Mouse (Mus musculus): ENCODE measurements at regions not wholly inside any gene's neighbourhood (a gene's known extent, or its start where the extent isn't known, plus 50 kb on each side); places are given as distances from the start of the nearest gene placed in this dataset.

DNA sequence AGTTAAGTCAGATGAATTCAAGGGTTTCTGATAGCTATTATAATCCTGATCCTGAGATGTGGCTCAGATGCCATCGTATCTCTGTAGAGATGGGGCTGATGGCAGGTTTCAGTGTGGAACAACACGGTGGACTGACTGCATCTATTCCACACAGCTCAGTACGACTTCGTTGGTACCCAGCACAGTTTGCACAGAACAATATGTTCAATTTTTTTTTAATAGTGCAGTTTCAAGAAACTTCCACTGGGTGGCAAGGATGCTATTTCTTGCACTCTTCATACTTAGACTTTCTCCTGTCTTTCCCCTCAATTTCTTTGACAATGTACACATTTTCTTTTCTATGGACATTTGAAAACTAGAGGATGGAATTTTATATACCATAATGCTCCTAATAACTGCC lies 278.6 kb upstream of the Btbd3 start:
- H3K27ac ChIP-seq (ENCODE audit: insufficient read depth, low read length), result no peak overlapping the region
- H3K4me1 ChIP-seq (ENCODE audit: control insufficient read depth, insufficient read depth, insufficient read length), result no peaks in the 10 kb centered on the region
- no peaks in the 10 kb centered on the region for H3K36me3 ChIP-seq (ENCODE audit: control insufficient read depth, insufficient read depth, low read length)
- H3K4me3 ChIP-seq (ENCODE audit: extremely low read depth, insufficient read depth, insufficient read length), result no peak overlapping the region
- no peak for DNase-seq (ENCODE audit: low read depth in 1 of 2, low spot score in 2 of 2)
- 47% methylated on average over 4 of the region's 4 CpGs for WGBS
- H3K27me3 ChIP-seq (ENCODE audit: control insufficient read depth, insufficient read depth, low read length), result no peaks in the 10 kb centered on the region
- no peak for TF ChIP-seq CTCF (IDR thresholded peaks at IDR 0.05; ENCODE audit: extremely low read depth, insufficient read depth, insufficient read length, insufficient replicate concordance)
- no peak for TF ChIP-seq POLR2A (IDR thresholded peaks at IDR 0.05; ENCODE audit: low read depth, low read length)

DNA sequence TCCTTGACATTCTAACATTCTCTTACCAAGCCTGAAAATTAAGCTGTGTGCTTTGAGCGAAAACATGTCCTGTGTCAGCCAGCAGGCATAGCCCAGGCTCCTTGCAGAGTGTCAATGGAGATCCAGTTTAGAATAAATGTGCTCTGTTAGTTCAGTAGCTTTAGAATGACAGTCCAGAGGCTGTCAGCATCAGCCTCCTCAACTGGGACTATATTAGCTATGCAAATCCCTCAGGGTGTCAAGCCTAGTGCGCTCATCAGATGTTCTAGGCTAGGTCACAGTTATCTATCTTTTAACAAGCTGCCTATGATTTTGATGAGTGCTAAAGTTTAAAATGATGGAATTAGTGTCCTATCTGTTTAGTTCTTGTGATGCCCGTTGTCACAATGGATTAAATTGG lies 281.7 kb upstream of the Btbd3 start:
- no peaks in the 10 kb centered on the region for H3K27me3 ChIP-seq (ENCODE audit: control insufficient read depth, insufficient read depth, low read length)
- H3K36me3 ChIP-seq (ENCODE audit: control insufficient read depth, insufficient read depth, low read length), result no peaks in the 10 kb centered on the region
- 77% methylated on average over 3 of the region's 3 CpGs for WGBS
- no peaks in the 10 kb centered on the region for H3K4me1 ChIP-seq (ENCODE audit: control insufficient read depth, insufficient read depth, insufficient read length)
- H3K4me3 ChIP-seq (ENCODE audit: extremely low read depth, insufficient read depth, insufficient read length), result no peak overlapping the region
- no peak for DNase-seq (ENCODE audit: low read depth in 1 of 2, low spot score in 2 of 2)
- H3K27ac ChIP-seq (ENCODE audit: insufficient read depth, low read length), result no peak overlapping the region
- no peak for TF ChIP-seq CTCF (IDR thresholded peaks at IDR 0.05; ENCODE audit: extremely low read depth, insufficient read depth, insufficient read length, insufficient replicate concordance)
- TF ChIP-seq POLR2A (IDR thresholded peaks at IDR 0.05; ENCODE audit: low read depth, low read length), result no peak

DNA sequence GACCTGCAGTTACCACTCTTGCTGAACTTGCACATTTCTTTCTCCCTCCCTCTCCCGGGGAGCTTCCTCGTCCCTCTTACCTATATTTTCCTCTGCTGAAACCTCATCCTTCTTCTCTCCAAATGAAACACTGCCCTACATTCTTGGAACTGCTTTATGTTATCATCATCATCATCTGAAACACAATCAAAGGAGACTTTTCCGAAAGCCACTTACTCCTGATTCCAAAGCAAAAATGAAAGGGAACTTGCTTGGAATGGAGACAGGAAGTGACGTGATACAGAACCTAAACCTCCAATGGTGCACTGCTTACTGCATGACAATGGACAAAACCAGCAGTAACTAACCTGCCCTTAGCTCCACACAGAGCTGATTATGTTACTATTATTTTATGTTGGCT lies 287.2 kb upstream of the Btbd3 start:
- TF ChIP-seq POLR2A (IDR thresholded peaks at IDR 0.05; ENCODE audit: low read depth, low read length) (no peak), CTCF (IDR thresholded peaks at IDR 0.05; ENCODE audit: extremely low read depth, insufficient read depth, insufficient read length, insufficient replicate concordance) (no peak)
- Histone ChIP-seq H3K27me3 (ENCODE audit: control insufficient read depth, insufficient read depth, low read length) (no peaks in the 10 kb centered on the region), H3K36me3 (ENCODE audit: control insufficient read depth, insufficient read depth, low read length) (no peaks in the 10 kb centered on the region), H3K27ac (ENCODE audit: insufficient read depth, low read length) (no peak overlapping the region), H3K4me1 (ENCODE audit: control insufficient read depth, insufficient read depth, insufficient read length) (no peaks in the 10 kb centered on the region), H3K4me3 (ENCODE audit: extremely low read depth, insufficient read depth, insufficient read length) (no peak overlapping the region)
- 75% methylated on average over 4 of the region's 4 CpGs for WGBS
- DNase-seq (ENCODE audit: low read depth in 1 of 2, low spot score in 2 of 2), result no peak

DNA sequence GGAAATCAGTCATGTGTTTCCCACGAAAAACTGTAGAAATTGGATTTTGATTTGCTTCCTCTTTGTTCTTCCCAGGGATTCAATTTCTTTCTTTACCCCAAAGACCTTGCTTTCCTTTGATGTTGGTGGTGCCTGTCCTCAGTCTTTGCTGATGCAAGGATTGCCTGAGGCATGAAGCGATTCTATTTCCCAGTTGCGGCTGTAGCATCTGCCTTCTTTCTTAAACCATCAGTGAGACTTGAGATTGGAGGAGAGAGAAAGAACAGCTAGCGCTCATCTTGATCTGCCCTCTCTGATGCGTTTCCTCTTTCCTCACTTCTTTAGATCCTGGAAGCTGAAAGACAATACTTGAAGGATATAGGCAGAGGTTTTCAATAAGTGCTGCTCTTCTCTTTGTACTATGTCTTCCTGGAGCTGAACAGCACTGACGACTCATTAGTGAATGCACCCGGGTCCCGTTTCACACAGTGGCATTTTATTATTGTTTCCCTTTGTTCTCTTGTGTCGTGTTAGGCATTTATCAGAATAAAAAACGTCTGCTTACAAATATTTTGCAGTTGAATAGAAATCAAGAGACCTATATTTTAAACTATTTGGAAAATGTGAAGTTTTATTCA lies 289.8 kb upstream of the Btbd3 start:
- no peaks in the 10 kb centered on the region for H3K27me3 ChIP-seq (ENCODE audit: control insufficient read depth, insufficient read depth, low read length)
- no peaks in the 10 kb centered on the region for H3K4me1 ChIP-seq (ENCODE audit: control insufficient read depth, insufficient read depth, insufficient read length)
- TF ChIP-seq CTCF (IDR thresholded peaks at IDR 0.05; ENCODE audit: extremely low read depth, insufficient read depth, insufficient read length, insufficient replicate concordance) (no peak), POLR2A (IDR thresholded peaks at IDR 0.05; ENCODE audit: low read depth, low read length) (no peak)
- WGBS, result 63% methylated on average over 10 of the region's 10 CpGs
- H3K4me3 ChIP-seq (ENCODE audit: extremely low read depth, insufficient read depth, insufficient read length), result no peak overlapping the region
- H3K36me3 ChIP-seq (ENCODE audit: control insufficient read depth, insufficient read depth, low read length), result no peaks in the 10 kb centered on the region
- no peak for DNase-seq (ENCODE audit: low read depth in 1 of 2, low spot score in 2 of 2)
- no peak overlapping the region for H3K27ac ChIP-seq (ENCODE audit: insufficient read depth, low read length)

DNA sequence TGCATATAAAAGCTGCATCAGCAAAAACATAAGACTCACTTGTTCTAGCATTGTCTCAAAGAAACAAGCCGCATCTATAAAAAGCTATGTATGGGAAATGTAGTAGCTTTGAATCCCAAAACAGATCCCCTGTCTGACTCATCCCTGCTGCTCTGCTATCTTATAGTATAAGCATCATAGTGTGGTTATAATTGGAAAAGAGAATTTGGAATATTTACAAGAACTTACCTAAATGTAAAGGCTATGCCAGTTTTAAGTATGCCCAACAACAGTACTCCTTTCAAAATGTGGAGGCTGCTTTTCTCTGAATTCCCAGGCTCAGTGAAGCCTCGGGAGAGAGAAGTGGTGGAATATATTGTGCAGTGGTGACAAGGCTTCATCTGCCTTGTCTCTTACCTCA lies 301.5 kb upstream of the Btbd3 start:
- no peaks in the 10 kb centered on the region for H3K36me3 ChIP-seq (ENCODE audit: control insufficient read depth, insufficient read depth, low read length)
- WGBS, result 90% methylated on average over 2 of the region's 2 CpGs
- H3K4me3 ChIP-seq (ENCODE audit: extremely low read depth, insufficient read depth, insufficient read length), result no peak overlapping the region
- no peak overlapping the region for H3K27ac ChIP-seq (ENCODE audit: insufficient read depth, low read length)
- TF ChIP-seq POLR2A (IDR thresholded peaks at IDR 0.05; ENCODE audit: low read depth, low read length) (no peak), CTCF (IDR thresholded peaks at IDR 0.05; ENCODE audit: extremely low read depth, insufficient read depth, insufficient read length, insufficient replicate concordance) (no peak)
- no peaks in the 10 kb centered on the region for H3K4me1 ChIP-seq (ENCODE audit: control insufficient read depth, insufficient read depth, insufficient read length)
- H3K27me3 ChIP-seq (ENCODE audit: control insufficient read depth, insufficient read depth, low read length), result no peaks in the 10 kb centered on the region
- no peak for DNase-seq (ENCODE audit: low read depth in 1 of 2, low spot score in 2 of 2)

DNA sequence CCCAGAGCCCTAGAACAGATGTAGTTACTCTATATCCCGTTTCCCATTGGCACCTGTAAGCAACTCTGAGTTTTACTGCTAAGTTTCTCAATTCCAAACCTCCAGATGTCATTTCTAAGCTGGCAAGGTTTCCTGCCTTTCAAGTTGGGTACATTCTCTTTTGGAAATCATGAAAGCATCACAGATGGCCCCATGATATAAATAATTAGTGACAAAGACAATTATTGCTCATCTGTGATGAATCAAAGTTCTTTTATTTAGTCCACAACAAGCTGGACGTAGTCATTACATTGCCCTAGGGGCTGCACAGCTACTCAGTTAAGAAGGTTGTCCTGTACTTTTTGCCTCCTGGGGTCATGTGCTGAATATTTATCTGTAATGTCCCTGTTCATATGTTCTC lies 303.2 kb upstream of the Btbd3 start:
- no peaks in the 10 kb centered on the region for H3K27me3 ChIP-seq (ENCODE audit: control insufficient read depth, insufficient read depth, low read length)
- 73% methylated on average over 2 of the region's 2 CpGs for WGBS
- no peak overlapping the region for H3K27ac ChIP-seq (ENCODE audit: insufficient read depth, low read length)
- no peak for DNase-seq (ENCODE audit: low read depth in 1 of 2, low spot score in 2 of 2)
- TF ChIP-seq CTCF (IDR thresholded peaks at IDR 0.05; ENCODE audit: extremely low read depth, insufficient read depth, insufficient read length, insufficient replicate concordance), result no peak
- no peak for TF ChIP-seq POLR2A (IDR thresholded peaks at IDR 0.05; ENCODE audit: low read depth, low read length)
- no peak overlapping the region for H3K4me3 ChIP-seq (ENCODE audit: extremely low read depth, insufficient read depth, insufficient read length)
- H3K36me3 ChIP-seq (ENCODE audit: control insufficient read depth, insufficient read depth, low read length), result no peaks in the 10 kb centered on the region
- H3K4me1 ChIP-seq (ENCODE audit: control insufficient read depth, insufficient read depth, insufficient read length), result no peaks in the 10 kb centered on the region

DNA sequence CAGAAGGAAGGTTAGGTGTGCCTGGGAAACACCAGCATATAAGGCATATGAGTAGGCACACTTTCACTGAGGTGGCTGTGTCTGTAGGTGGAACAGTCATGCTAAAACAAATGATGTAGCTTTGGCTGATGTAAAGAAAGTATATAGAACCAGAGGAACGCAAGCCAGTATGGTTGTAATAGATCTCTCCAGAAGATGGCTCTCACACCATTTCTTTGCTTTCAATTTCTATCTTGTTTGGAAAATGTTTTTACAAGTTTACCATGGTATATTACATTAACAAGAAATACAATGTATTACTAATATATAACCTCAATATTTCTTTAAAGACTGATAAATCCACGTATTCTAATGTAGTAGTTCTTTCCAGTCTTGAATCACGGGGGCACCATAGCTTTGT lies 304.4 kb upstream of the Btbd3 start:
- WGBS, result 78% methylated on average over 3 of the region's 3 CpGs
- no peak for DNase-seq (ENCODE audit: low read depth in 1 of 2, low spot score in 2 of 2)
- H3K27me3 ChIP-seq (ENCODE audit: control insufficient read depth, insufficient read depth, low read length), result no peaks in the 10 kb centered on the region
- no peak overlapping the region for H3K4me3 ChIP-seq (ENCODE audit: extremely low read depth, insufficient read depth, insufficient read length)
- no peaks in the 10 kb centered on the region for H3K4me1 ChIP-seq (ENCODE audit: control insufficient read depth, insufficient read depth, insufficient read length)
- no peak overlapping the region for H3K27ac ChIP-seq (ENCODE audit: insufficient read depth, low read length)
- H3K36me3 ChIP-seq (ENCODE audit: control insufficient read depth, insufficient read depth, low read length), result no peaks in the 10 kb centered on the region
- TF ChIP-seq CTCF (IDR thresholded peaks at IDR 0.05; ENCODE audit: extremely low read depth, insufficient read depth, insufficient read length, insufficient replicate concordance), result no peak
